In genomic region chr8:70210538-70210937, GRCm38 (mm10) we compare ENCODE assay signal across 7 mouse cellular contexts. TPM values are rescaled to one million over a fixed set of nuclear protein-coding genes. Genes with fewer than 3 reads are reported as not detected.
DNase-seq lines count a peak whose midpoint lies in the region; ATAC-seq lines count a peak whose summit lies in the region.

No protein-coding gene starts in this region.

- H3K36me3 ChIP-seq in embryonic facial prominence, embryonic 11.5 days (replicated peaks; ENCODE audit: control insufficient read depth, insufficient read depth, low read depth, low read length), result no peaks in the 10 kb centered on the region
- H3K36me3 ChIP-seq in hindbrain, embryonic 16.5 days (ENCODE audit: control insufficient read depth, insufficient read depth, low read length), result no peaks in the 10 kb centered on the region

- H3K9ac ChIP-seq in embryonic facial prominence, embryonic 11.5 days (replicated peaks; ENCODE audit: low read length), result 0 out of 2 replicates have a peak overlapping the region, but pooled peaks have one; percentile 4
- H3K9ac ChIP-seq in hindbrain, embryonic 16.5 days (ENCODE audit: low read depth, low read length), result peak overlapping the region; percentile 18; the same call in 1 of the 2 replicates

- no peak overlapping the region for H3K4me3 ChIP-seq in embryonic facial prominence, embryonic 11.5 days (ENCODE audit: low read depth, low read length)
- peak overlapping the region; percentile 7; the same call in 1 of the 2 replicates for H3K4me3 ChIP-seq in hindbrain, embryonic 16.5 days (ENCODE audit: low read length)

- H3K9me3 ChIP-seq in embryonic facial prominence, embryonic 11.5 days (replicated peaks; ENCODE audit: control insufficient read depth, low read length), result no peaks in the 10 kb centered on the region
- no peaks in the 10 kb centered on the region for H3K9me3 ChIP-seq in hindbrain, embryonic 16.5 days (ENCODE audit: control insufficient read depth, low read length)

- DNase-seq in left cerebral cortex, adult 18-20 months (ENCODE audit: low spot score in 2 of 2), result peak; percentile 36 to 46
- no peak for DNase-seq in left cerebral cortex, postnatal 4 days
- DNase-seq in embryonic facial prominence, embryonic 11.5 days (ENCODE audit: low spot score), result no peak
- DNase-seq in lung, postnatal 14 days, result peak; percentile 27
- no peak for DNase-seq in retina, embryonic 14.5 days (ENCODE audit: low spot score)
- DNase-seq in layer of hippocampus, adult 11-12 months (ENCODE audit: low spot score), result no peak

- intact Hi-C loops in left cerebral cortex, postnatal 4 days (cut with DNase I), result no loop called here

- no peak for ATAC-seq in embryonic facial prominence, embryonic 11.5 days (replicated peaks; ENCODE audit: insufficient number of reproducible peaks, low FRiP score, low TSS enrichment, low read depth)
- no peak for ATAC-seq in hindbrain, embryonic 16.5 days

- H3K27me3 ChIP-seq in embryonic facial prominence, embryonic 11.5 days (ENCODE audit: control insufficient read depth, insufficient read depth, low read length), result no peaks in the 10 kb centered on the region
- peaks cover 2% of the 10 kb centered on the region; the same call in 1 of the 2 replicates for H3K27me3 ChIP-seq in hindbrain, embryonic 16.5 days (replicated peaks; ENCODE audit: control insufficient read depth, insufficient read depth, low read length)

- 26% methylated on average over 8 of the region's 8 CpGs for WGBS in embryonic facial prominence, embryonic 11.5 days
- 38% methylated on average over 8 of the region's 8 CpGs for WGBS in hindbrain, embryonic 16.5 days

- H3K4me1 ChIP-seq in embryonic facial prominence, embryonic 11.5 days (ENCODE audit: control insufficient read depth, insufficient read depth, low read length), result peaks cover 5% of the 10 kb centered on the region
- H3K4me1 ChIP-seq in hindbrain, embryonic 16.5 days (ENCODE audit: control insufficient read depth, insufficient read depth, low read depth, low read length), result peaks cover 15% of the 10 kb centered on the region

- H3K4me2 ChIP-seq in embryonic facial prominence, embryonic 11.5 days (ENCODE audit: low read depth, low read length), result peak overlapping the region; percentile 13; the same call in 1 of the 2 replicates
- peak overlapping the region; percentile 93; the same call in 1 of the 2 replicates for H3K4me2 ChIP-seq in hindbrain, embryonic 16.5 days (ENCODE audit: low read length)

- no peak overlapping the region for H3K27ac ChIP-seq in embryonic facial prominence, embryonic 11.5 days (replicated peaks; ENCODE audit: low read depth, low read length)
- H3K27ac ChIP-seq in hindbrain, embryonic 16.5 days (ENCODE audit: low read depth, low read length), result no peak overlapping the region

RNA-seq across cellular contexts. Expression of gene Slc25a42, which starts 1.6 kb away (rescaled TPM):
- 10 to 100 TPM; 36.0 to 37.8 TPM for total RNA-seq in left cerebral cortex, adult 18-20 months (2021)
- total RNA-seq in left cerebral cortex, postnatal 4 days (2021), result 10 to 100 TPM; 20.7 to 24.9 TPM
- 1.3 and 1.4 TPM in 2 replicates for polyA plus RNA-seq in embryonic facial prominence, embryonic 11.5 days (2014; fragmentation: Nextera tagmentation; extraction: Ambion mirVana)
- 9.5 and 10.1 TPM in 2 replicates for polyA plus RNA-seq in hindbrain, embryonic 16.5 days (2015; fragmentation: Nextera tagmentation; extraction: Ambion mirVana)

RNA-seq across cellular contexts. Expression of gene Sugp2, which starts 23.5 kb away (rescaled TPM):
- 100 to 1,000 TPM in 1 of 2 experiments, 10 to 100 TPM in 1; 97.3 to 109 TPM for total RNA-seq in left cerebral cortex, adult 18-20 months (2021)
- 100 to 1,000 TPM; 160 to 169 TPM for total RNA-seq in left cerebral cortex, postnatal 4 days (2021)
- polyA plus RNA-seq in embryonic facial prominence, embryonic 11.5 days (2014; fragmentation: Nextera tagmentation; extraction: Ambion mirVana), result 31.4 and 34.0 TPM in 2 replicates
- polyA plus RNA-seq in hindbrain, embryonic 16.5 days (2015; fragmentation: Nextera tagmentation; extraction: Ambion mirVana), result 85.1 and 92.6 TPM in 2 replicates

RNA-seq across cellular contexts. Expression of gene Armc6, which starts 23.7 kb away (rescaled TPM):
- 10 to 100 TPM; 37.0 to 42.1 TPM for total RNA-seq in left cerebral cortex, adult 18-20 months (2021)
- 100 to 1,000 TPM; 111 to 122 TPM for total RNA-seq in left cerebral cortex, postnatal 4 days (2021)
- 21.9 and 28.4 TPM in 2 replicates for polyA plus RNA-seq in embryonic facial prominence, embryonic 11.5 days (2014; fragmentation: Nextera tagmentation; extraction: Ambion mirVana)
- 132 and 134 TPM in 2 replicates for polyA plus RNA-seq in hindbrain, embryonic 16.5 days (2015; fragmentation: Nextera tagmentation; extraction: Ambion mirVana)

RNA-seq across cellular contexts. Expression of gene Tmem161a, which starts 38.4 kb away (rescaled TPM):
- 10 to 100 TPM; 45.2 to 46.2 TPM for total RNA-seq in left cerebral cortex, adult 18-20 months (2021)
- 10 to 100 TPM; 48.3 to 56.0 TPM for total RNA-seq in left cerebral cortex, postnatal 4 days (2021)
- 26.2 and 29.8 TPM in 2 replicates for polyA plus RNA-seq in embryonic facial prominence, embryonic 11.5 days (2014; fragmentation: Nextera tagmentation; extraction: Ambion mirVana)
- polyA plus RNA-seq in hindbrain, embryonic 16.5 days (2015; fragmentation: Nextera tagmentation; extraction: Ambion mirVana), result 54.2 and 57.4 TPM in 2 replicates

Comparison
In these comparisons a context has a peak if more than half of its experiments do, and no peak if none do; other contexts are left out.
1. DNase-seq: peak in left cerebral cortex, adult 18-20 months (2 of 2) and lung, postnatal 14 days (single experiment); none in left cerebral cortex, postnatal 4 days (single experiment), embryonic facial prominence, embryonic 11.5 days (single experiment), retina, embryonic 14.5 days (single experiment) and layer of hippocampus, adult 11-12 months (single experiment).